Mouse (Mus musculus) liver (tissue): ENCODE results near the gene Efcab11.

Source experiments
- DNase-seq: peaks from one replicate; pipeline ENCODE4 v3.0.0-alpha.2; 2020; ENCODE audit warnings: mixed read lengths

The Efcab11 gene

DNA sequence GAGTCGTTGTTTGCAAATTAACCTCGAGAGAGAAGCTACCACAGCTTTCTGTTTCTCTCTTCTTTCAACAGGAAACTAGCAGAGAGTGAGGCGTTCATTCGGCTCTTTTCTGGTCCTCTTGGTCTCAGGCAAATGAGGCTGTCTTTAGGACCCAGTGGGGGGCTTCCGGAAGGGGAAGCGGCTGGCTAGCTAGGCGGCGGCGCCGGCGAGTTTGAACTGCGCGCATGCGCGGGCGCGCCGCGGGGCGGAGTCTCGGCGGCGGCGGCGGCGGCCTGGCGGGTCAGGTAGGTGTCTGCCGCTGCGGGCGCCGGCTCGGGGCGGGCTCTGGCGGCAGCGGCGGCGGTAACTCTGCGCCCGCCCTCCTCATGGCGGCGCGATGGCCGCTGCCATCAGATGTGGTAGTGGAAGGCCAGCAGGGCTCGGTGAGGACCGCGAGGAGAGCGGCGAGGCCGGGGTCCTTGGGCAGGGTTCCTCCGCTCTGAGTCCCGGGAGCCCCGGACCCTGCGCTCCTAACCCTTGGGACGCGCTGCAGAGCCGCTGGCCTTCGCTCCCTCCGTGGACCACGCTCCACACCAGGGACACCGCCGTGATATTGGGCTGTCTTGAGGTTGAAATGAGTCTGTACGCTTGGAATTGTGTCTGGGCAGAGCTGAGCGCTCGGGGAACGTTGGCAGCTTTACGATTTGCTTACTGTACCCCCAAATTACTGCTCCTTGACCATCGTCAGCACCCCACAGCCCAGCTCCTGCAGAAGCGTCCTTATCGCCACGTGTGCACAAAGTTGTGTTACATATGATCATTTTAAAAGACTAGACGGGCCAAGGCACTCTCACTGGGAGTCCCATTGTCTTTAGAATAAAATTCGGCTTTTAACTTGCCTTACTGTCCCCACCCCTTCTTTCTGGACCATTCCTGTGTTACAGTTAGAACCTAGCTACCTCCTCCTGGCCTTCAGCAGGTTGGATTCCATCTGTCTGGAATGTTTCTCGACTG lies at the start of gene Efcab11, which contains the start of gene Tdp1:
Gene Efcab11 (minus strand): TSS at position 171 of the 993 bp plus-strand sequence.
Gene Tdp1 (plus strand): TSS at position 249 of the 993 bp plus-strand sequence.
- peak; percentile 94 for DNase-seq

DNA sequence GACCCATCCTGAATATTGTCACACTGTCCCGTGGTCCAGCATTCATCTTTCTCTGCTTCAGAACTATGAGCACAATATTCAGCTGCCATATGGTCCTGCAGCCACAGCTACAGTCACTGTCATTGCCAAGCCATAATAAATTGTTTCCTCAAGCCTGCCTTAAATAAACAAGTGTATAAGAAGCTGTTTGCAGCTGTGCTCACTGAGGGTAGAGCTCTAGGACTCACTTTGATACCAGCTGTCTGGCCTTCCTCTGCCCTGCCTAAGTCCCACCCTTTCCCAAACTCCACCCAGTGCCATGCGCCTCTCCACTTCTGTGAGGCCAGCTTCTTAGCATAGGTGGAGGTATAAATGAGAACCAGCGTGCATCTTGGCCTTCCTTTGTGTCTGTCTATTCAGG lies 49.4 kb upstream of the Efcab11 start:
- no peak for DNase-seq

DNA sequence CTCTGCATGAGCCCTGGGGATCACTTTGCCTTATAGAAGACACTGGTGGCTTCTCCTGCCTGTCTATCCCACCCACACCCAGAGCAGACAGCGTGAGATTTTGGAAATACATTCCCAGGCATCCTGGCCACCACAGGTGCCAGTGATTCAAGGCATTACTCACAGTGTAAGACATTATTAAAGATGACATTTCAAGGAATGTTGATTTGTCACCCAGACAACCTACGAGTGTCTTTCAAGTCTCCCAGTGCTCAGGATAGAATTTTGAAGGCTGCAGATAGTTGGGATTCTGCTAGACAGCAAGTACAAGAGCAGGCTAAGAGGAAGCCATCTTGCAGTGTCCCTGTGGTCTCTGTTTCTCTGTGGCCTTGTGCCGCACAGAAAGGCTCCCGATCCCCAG lies 48.0 kb upstream of the Efcab11 start:
- no peak for DNase-seq

DNA sequence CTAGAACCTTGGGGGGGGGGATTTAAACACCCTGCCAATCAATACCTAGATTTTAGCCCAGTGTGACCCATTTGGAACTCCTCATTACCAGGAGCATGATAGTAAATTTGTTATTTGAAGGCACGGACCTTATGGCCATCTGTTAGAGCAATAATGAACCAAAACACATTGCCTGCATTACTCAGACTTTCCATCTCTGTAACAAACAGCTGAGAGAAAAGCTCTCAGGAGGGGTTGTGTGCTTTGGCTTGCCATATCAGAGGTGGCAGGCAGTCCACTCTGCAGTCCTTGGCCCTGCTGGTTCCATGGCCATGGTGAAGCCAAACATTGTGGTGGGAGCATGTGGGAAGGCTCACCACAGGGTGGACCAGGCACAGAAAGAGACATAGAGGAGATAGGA lies 44.9 kb upstream of the Efcab11 start:
- DNase-seq, result no peak

DNA sequence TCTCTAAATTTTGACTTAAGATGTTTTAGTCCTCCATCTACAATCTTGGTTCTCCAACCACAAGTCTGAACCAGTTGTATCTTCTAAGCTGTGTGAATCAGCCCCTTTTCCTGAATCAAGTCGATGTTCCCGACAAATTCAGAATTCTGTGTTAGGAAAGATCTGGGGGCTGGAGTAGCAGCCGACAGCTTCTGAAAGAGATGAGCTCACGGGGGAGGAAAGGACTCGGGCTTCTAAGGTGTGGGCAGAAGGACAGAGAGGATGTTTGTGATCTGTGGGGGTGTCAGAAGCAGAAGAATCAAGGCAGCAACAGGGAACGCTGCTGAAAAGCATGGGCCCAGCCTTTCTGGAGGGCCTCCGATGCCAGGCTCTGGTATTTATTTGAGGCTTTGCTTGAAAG lies 44.1 kb upstream of the Efcab11 start:
- no peak for DNase-seq

DNA sequence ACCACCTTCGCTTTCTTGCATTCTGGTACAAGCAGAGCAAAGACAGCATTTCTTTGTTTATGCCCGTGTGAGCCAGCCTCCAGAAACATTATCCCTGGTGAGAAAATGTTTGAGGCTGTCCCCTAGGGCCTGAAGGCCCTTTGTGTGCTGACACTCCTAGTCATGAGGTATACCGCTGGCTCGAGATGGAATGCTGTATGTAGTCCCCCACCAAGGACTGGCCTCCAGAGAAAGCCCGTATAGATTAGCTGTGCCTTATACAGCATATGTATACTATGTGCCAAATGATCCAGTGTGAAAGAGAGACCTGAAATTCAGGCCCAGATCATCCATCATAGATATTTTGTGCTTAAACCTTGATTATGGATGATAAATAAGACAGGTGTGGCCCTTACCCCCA lies 39.5 kb upstream of the Efcab11 start:
- no peak for DNase-seq

DNA sequence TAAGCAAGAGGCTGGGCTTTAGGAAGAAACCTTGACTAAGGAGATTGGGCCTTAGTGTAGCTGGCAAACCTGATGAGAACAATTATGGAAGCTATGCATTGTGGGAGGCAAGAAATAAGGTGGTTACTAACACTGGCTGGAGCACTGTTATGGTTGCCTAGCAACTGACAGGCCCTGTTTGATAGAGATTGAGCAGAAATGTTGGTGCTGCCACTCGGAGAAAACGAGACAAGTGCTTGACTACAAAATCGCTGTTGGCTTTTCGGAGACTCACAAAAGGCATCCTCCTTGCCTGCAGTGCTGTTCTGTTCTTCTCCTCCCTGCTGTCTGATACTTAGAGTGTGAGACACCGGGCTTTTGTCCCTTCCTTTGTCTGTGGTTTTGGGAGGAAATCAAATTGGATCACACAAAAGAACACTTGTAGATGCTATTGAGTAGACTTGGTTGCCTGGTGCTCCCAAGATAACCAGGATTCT lies 38.9 kb upstream of the Efcab11 start:
- no peak for DNase-seq

DNA sequence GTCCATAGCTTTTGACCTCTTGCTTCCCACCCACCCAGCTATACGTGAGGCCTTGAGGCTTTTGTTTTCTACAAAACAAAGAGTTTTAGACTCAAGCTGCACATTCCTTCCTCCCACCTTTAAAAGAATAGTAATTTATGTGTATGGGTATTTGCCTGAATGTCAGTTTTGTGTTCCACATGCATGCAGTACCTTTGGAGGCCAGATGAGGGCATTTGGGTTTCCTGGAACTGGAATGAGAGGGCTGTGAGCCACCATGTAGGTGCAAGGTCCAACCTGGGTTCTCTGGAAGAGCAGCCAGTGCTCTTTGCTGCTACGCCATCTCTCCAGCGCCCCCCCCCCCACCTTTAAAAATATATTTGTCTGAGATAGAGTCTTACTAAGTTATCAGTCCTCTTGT lies 36.8 kb upstream of the Efcab11 start:
- DNase-seq, result no peak

DNA sequence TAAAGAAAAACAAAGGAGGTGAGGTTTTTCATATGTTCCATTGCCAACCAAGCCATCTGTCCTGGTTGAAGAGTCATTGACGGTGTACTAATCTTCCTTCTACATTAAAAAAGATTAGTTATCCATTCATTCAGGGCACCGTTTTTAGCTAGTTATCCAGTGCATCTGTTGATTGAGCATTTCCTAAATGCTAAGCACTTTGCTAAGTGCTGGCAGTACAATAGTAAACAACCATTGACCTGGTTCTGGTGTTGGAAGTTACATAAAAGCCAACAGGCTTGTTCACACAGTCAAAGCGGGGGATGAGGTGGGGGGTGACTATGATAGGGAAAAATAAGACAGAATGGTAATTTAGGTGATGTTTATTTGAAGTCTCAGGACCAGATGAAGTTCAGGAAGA lies 35.4 kb upstream of the Efcab11 start:
- DNase-seq, result no peak

DNA sequence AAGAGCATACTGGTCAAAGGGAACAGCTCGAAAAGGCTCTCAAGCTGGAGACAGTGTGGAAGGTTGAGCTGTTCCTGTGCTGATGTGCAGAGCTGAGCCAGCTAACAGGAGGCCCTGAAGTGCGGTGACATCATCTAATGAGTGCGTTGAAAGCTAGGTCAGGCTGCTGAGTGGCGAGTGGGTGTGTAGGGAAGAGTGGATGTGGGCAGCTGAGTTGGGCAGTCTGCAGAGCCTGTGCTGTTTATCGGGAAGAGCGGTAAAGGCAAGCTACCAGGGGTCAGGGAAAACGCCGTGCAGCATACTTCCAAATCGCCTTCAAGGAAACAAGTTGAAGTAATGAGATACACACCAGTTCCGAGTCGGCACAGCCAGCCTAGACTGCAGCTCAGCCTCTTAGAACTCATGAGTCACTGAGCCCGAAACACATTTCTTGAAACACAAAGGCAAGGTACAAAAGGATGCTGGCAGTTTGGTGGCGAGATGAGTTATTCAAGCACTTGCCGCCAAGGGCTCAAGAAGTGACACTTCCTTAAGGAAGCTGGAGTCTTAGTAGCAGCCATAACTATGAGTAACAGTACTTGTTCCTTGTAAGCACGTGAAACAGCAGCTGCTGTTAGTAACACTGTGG lies 33.7 kb upstream of the Efcab11 start:
- DNase-seq, result no peak

DNA sequence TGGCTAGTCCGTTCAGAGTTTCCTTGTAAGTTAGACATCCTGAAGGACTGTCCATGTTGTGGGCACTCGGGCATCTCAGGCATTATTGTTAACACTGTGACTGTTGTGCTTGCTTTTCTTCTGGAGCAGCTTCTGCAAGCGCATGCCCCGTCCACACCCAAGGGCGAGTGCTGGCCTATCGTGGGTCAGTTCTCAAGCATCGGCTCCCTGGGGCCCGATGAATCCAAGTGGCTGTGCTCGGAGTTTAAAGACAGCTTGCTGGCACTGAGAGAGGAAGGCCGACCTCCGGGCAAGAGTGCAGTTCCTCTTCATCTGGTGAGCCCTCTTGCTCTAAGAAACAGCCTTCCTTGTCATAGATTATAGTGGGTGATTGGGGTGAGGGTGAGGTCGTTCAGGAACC lies 27.2 kb upstream of the Efcab11 start:
- DNase-seq, result no peak

DNA sequence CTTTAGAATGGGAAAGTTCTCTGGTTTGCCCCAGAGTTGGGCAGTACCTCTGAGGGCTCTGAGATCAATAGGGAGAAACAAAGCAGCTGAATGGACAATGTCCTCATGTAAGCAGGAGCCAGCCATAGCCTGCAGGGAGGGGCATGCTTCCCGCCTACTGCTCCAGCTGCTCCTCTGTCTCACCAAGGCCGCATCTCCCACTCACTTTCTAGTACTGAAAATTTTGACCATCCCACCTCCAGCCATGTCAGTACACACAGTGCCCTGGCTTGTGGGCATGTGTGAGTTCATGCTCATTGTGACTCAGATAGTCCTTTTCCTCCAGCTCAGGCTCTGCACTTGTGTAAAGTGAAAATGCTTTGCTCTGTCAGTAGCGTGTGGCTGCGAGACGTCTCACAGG lies 20.3 kb upstream of the Efcab11 start:
- DNase-seq, result no peak

DNA sequence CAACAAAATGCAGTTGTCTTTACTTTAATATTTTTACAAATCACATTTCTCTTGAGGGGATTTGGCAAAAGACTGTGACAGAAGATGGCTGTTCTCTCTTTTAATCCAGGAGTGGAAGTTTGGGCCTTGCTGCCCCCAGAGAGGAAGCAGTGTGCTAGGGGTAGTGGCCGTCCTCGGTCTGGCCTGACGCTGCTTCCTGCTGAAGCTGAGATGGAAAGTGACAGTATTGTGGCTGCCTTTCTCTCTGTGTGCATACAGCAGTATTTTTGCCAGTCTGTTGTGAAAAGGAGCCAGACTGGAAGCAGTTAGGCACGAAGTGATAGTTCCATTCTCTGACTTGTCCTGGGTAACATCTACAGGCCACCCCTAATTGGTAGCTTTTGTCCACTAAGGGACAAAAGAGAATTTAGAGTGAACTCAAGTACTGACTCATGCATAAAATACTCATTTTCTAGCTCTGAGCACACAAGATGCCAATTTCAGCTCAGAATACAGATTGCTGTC lies 18.7 kb upstream of the Efcab11 start:
- DNase-seq, result no peak

DNA sequence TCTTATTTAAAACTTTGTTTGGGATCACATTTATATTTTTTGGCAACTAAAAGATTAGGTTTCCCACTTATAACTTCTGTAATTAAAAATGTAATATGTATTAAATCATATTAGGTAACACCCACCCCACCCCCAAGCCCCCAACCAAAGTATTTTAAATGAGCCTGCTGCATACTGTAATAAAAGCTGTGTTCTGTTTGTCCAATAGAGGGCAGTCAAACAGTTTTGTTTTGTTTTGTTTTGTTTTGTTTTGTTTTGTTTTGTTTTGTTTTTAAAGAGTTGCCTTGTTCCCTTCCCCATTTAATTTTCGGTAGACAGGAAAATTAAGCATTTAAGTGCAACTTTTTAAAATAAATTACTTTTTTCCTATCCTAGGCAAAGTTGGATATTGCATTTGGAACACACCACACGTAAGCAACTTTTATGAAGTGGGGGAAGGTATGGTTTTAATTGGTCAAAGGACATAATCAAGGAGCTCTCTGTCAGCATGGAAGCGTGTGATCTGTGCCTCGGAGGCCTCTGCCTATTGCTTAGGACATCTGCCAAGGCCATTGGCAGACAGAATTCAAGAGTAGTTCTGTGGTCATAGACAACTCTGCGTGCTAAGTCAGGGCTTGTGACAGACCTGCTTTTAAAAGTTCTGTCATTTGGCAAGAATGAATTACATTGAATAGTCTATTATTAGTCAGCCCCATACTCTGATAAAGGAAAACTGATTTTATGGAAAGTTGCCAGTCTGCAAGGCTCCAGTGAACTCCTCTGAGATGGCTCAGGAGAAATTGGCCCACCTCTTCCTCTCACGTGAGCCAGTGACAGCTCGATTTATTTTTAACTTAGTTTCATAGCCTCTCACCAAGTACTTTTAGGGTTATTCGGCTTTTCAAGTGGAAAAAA lies 18.0 kb upstream of the Efcab11 start:
- no peak for DNase-seq

DNA sequence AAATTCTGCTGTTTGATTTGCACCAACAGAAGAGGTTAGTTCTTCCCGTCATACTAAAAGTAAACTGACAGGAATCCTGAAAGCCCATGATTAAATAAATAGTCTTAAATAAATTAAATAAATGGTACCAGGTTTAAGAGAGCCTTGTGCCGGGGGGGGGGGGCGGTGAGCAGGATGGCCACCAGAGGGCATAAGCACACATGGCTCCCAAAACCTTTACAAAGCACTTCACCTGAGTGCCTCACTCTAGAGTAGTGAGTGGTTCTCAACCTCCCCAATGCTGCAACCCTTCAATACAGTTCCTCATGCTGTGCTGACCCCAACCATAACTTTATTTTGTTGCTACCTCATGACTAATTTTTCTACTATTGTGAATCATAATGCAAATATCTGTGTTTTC lies 15.8 kb upstream of the Efcab11 start:
- DNase-seq, result no peak

DNA sequence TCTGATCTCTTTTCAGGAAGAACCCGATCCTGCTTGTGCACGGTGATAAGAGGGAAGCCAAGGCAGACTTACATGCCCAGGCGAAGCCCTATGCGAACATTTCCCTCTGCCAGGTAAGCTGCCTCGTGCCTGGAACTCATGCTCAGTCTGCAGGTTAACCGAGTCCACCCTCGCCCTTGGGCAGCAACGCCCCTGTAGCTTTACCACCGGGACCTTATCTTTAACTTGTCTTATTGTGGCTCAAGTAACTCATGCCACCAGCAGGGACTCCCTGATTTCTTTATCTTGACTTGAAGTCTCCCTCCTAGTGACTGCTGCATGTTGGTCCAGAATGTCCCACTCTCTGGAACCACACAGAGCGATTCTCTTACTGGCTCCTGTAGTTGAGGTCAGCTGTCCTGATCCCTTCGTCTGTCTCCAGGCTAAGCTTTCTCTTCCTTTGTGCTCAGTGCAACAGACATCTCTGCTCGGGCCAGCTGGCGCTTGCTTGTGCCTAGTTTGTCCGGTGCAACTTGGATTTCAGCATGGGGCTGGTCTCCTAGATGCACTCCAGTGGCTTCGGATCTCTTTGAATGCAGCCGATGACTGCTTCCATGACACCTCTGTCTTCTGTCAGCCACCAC lies 14.1 kb upstream of the Efcab11 start:
- DNase-seq, result no peak

DNA sequence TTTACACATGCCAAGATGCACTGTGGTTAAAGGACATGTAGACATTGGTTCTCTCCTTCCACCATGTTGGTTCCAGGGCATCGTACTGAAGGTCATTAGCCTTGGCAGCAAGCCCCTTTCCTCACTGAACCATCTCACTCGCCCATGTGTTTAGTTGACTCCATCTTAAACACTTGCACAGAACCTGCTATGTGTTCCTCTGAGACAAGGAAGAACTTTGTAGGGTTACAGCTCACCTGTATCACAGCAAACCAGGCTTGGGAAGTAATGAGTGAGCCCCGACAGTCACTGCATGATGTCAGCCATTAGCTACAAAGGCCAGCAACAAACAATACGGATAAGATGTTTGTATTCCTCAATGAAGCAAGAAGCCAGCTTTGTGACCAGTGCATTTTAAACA lies 13.6 kb upstream of the Efcab11 start:
- no peak for DNase-seq

DNA sequence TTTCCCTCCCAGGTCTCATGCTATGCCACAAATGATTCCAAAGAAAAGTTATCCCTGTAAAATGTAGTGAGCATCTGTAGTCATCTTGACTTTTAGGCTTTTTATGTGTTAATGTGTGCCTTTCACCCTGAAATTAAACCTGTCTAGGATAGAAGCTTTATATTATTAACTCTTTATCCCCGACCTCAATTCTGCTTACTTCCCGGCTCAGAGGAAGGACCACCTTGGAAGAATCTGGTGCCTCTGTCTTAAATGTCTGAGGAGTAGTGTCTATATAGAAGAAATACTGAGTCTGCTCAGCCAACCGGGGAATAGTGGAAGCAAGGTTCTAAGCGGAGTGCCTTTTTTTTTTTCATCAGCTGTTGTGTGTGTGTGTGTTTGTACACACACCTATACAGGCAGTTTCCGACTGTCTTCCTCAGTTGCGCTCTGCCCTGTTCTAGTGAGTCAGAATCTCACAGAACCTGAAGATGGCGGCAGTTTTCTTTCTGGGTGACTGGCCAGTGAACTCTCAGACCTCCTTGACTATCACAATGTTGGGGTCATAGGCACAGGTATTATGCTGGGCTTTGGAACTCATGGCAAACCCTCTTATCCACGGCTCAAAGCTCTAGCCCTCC lies 1.2 kb upstream of the Efcab11 start:
- DNase-seq, result no peak

DNA sequence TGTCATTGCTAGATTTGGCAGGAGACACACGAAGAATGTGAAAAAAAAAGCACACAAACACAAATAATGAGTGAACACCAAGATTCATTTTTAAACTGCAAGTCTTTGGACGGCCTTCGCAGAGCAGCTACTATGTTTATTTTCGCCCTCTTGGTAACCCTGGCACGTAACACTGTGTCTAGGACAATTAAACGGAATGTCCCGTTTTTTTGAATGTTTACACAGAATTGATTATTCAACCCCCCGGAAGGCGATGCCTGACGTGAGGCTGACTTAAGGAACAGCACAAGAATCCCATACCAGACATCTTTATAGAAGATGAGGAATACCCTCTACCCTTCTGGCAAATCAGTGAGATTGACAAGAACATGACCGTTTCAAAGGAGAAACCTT lies 530 bp downstream of the Efcab11 start:
- DNase-seq, result peak; percentile 12

DNA sequence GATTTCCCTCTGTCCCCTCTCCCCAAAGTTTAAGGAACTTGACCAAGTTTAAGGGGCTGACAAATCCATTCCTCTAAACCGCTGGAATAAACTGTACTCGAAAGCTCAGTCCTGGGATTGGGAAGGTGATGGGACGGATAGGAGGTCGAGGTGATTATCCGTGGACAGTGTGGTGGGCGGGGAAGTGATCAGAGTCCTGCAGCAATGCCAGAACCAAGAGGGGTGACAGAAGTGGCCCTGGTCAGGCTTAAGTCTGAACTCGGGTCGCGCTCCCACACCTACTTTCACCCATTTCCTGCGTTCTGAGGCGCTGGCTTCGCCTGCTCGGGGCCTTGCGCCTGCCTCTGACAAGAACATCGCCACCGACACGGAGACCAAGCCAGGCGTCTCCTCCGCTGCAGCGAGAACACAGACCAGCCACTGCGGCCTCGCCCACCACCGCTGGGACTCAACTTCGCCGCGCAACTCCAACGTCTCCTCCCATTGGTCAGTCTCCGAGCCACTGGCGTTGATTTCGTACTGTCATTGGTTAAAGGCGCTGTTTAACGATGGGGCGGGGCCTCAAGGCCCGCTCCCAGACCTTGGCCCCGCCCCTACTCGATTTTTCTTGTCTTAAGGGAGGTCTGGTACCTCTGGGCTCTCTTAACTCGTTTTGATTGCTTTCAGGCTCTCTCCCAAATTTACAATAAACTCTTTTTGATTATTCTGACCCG lies 1.1 kb downstream of the Efcab11 start:
- DNase-seq, result peak; percentile 96

DNA sequence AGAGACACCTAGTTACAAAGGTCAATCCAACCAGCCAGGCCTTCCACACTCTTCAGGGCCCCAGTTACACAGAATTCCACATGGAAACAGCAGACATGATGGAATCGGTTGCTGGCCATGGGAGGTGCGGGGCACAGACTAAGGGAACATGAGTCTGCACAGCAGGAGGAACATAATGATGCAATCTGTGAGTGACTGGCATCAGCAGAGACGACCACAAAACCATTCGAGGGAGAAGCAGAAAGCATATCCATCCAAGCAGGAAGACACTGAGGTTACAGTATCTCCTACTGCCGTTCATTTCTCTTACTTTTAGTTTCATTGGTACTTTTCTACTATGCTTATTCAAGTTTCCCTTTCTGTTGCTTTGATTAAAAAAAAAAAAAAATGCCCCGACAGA lies 9.6 kb downstream of the Efcab11 start:
- DNase-seq, result no peak
